Mouse (Mus musculus): ENCODE data around the gene Adamts16.
A peak's percentile ranks its signal among the peaks of the same experiment; 100 is the strongest.

The Adamts16 gene

DNA sequence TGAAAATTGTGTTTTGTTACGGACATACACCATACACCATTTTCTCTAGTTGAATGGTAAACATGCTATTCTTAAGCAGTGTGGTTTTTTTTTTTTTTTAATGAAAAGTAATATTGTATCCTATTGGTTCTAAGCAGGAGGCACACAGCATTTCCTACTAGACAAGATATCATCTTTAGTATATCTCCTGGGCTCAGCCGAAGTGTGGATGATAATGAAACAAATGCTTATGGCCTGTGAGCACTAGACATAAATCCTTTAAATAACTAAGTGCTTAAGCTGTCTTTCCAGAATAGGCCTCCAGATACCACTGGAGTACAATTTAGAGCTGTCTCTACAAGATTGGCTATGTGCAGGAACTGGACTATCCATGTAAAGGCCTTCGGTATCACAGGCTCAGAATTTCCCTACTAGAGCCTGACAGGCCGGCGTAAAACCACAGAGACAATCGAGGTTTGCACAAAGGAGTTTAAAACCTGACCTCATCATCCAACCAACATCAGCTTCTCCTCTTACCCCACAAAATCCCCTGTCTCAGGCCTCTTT is 8.9 kb downstream of the Adamts16 start:
- no peak for DNase-seq

DNA sequence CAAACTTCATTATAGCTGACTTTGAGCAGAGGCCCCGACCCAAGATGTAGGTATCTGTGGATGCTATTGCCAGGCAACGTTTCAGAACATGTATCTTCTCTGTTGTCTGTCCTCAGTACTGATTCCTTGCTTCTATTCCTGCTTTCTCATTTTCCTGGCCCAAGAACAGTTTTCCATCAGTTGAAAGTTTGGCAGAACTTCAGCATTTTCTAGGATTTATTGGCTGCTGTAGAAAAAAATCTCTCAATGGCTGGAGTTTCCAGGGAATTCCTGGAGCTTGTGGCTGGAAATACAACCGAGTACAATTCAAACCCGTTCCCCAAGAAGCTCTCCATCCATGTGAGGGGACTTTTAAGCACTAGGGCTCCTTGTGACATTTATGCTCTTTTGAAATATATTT is 10.6 kb downstream of the Adamts16 start:
- DNase-seq: no peak

DNA sequence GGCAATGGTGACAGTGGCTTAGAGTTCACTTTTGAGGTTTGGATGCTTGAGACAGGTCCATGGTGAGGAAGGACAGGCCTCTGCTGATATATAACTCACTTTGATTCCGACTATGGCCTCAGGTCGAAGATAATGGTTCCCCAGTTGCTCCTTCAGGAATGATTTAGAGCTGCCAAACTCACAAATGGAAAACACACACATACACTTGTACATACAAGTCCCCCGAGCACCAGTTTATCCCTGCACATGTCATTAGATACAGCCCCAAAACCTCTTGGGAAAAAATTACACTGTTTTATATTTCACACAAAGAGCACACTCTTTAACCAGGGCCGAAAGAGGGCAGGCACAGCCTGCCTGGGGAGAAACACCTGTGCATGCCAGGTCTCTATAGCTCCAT is 14.1 kb downstream of the Adamts16 start:
- no peak for DNase-seq

DNA sequence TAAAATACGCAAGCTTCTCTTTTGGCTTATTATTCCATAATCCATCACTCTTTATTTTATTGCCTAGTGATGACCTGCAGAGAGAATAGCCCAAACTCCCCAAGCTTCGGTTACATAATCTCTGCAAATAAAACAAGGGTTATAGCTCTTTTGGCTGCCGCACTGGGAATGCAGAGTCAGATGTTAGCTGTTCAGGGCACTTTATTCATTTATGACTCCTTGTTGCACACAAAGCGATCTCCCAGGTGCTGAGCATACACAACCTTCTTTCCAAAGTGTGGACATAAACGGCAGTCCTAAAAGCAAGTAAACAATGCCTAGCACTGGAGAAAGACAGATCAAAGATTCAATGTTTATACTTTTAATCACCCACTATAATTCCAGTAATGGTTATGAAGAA is 16.3 kb downstream of the Adamts16 start:
- DNase-seq: no peak

DNA sequence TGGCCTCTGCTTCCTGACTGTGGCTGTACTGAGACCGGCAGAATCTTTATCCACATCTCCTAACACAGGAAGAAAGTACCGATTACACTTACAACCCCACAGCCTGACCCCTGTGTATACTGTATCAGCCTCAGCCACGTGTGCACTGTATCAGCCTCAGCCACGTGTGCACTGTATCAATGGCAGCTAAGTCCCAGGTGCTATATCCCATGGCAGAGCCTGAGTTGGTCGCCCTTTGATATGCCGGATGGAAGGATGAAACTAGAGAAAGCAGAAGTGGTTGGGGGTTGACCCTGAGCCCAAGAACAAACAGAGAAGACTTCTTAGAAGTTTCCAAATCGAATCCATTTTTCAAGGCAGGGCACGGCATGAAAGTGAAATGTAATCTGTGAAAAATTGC is 17.9 kb downstream of the Adamts16 start:
- no peak for DNase-seq

DNA sequence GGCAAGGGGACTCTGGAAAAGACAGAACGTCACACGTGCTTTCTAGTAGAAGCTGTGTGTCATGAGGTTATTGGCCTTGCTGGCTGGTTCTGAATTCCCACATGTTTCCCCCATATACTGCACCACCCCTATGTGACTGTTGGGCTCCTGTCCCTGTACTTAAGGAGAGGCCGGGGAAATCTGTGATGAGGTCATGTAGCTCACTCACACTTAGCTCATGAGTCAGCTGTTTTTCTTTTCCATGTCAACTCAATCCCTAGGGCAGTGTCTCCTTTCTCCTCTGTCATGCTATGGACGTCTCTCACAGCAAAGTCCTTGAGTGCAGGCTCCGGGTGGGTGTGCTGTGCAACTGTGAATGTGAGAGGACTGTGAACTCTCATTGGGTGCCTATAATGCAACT is 22.6 kb downstream of the Adamts16 start:
- DNase-seq: no peak

DNA sequence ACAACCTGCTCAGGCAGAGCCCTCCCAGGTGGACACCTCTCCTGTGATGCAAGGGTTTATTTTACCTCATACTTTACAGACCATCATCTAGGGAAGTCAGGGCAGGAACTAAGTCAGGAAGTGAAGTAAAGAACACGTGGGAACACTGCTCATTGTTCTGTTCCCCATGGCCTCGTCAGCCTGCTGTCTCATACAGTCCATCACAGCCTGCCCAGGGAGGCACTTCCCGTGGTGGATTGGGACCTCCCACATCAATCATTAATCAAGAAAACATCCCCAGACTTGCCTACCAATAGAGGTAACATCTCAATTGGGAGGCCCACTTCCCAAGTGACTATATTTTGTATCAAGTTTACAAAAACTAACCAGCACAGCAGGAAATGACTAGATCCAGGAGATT is 27.2 kb downstream of the Adamts16 start:
- no peak for DNase-seq

DNA sequence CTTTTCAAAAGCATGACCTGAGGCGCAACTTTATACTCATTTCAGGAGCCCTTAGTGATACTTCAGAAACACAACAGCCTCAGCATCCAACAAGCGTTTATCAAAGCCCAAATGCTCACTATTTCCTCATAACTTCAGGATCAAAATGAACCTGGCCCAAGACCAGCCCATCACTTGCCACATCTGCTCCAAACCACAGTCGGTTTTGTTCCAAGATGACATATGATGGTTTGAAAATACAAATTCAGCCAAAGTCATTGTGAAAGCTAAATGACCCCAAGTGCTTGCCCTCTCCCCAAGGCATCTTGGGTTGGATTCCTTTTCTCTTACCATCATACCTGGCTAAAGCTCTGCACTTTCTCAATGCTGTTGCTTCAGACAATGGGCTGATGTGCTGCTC is 36.1 kb downstream of the Adamts16 start:
- no peak for DNase-seq

DNA sequence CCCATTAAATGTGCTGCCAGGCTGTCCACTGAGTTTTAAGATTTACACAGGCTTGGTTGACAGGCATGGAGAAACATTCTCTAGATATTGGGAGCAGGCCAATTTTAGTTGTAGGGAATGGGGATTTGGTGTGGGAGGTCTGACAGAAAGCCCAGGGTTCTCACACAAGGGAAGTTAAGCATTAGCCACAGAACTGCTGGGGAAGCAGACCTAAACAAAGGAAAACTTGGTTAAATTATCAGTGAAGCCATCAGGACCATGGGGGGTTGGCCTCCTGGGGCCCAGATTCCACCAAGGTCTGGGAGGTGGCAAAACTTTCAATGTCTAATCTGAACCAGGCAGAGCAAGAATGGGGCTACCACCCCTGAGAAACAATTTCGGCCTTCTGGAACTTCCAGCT is 38.8 kb downstream of the Adamts16 start:
- peak; percentile 71 for DNase-seq

DNA sequence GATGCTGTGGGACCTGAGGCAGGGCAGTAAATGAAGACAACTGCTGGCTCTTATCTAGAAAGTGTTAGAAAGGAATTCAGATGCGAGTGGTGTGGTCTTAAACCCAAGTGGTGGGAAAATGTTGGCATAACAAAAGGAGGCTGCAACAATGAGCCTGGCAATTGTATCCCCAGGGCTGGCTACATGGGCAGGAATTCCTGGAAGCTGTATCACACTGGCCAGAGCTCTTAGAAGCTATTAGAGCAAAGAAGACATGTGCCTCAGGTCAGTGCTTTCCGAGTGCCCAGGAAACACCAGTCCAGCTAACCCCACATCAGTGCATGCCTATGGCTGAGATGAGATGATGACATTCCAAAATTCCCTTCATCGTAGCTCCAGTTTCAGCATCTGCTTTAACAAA is 42.3 kb downstream of the Adamts16 start:
- DNase-seq: no peak

DNA sequence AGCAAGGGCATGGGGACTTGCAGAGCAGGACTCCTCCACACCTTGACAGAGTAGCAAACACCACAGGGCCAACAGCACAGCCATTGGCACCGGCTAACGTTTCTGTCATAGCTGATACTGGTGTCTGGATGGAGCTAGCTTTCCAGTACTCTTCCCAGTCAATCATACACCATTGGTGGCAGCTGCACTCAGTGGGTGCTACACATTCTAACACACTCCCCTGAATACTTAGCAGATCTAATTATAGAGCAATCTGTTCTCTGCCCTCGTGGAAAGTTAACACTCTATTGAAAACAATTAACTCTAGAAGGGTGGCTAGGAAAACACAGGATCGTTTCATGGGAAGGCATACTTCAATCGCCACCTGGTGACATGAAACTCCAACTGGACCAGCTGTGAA is 43.2 kb downstream of the Adamts16 start:
- DNase-seq: no peak

DNA sequence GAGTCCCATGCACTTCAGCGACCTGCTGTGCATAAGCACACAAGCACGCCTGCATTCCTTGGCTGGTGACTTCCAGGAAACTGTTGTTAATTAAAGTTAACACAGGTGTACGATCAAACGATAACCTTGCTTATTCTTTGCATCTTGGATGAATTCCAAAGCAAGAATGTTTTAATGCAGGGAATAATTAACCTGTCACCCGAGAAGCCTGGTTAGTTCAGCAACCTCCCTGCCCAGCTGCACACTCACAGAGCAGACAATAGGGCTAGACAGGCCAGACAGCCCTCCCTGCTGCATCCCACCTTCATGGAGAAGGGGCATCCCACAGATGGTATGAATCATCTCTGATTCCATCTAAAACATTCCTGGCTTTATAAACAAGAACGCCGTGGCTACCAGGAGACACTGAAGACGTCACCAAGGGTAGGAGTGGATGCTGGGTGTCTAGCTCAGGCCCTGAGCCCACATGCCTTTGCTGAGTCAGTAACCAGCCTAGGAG is 47.5 kb downstream of the Adamts16 start:
- DNase-seq: peak; percentile 60

DNA sequence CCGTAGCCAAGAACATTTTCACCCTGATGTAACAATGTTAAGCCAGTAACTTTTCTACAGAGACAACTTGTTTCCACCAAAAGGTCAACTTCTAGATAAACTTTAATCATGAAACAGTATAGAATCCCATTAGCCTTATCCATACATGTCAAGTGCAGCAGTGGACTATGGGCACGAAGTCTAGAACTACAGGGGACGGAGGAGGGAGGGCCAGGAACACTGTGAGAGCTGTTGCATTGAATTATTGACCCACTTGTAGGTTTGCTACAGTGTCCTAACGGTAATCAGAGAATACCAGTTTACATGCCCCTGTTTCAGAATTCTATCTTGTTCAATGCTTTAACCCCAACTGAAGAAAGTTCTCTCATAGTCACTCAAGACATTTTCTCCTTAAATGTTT is 48.0 kb downstream of the Adamts16 start:
- DNase-seq: no peak

DNA sequence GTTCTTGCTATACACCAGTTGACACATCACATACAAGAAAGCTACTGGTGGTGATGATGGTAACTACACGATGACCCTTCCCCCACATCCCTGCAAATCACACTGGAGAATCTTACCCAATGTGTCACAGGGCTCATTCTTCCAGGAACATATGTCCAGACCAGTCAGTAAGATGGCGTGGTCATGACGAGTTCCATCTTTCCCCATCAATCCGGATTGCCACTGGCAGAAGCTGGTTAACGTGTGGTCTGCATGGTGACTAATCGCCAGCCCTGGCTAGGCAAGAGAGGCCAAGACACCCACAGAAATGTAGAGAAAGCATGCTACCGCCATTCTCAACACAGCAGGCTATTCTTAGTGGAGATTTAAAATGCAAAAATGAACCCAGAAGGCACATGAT is 48.7 kb downstream of the Adamts16 start:
- no peak for DNase-seq

DNA sequence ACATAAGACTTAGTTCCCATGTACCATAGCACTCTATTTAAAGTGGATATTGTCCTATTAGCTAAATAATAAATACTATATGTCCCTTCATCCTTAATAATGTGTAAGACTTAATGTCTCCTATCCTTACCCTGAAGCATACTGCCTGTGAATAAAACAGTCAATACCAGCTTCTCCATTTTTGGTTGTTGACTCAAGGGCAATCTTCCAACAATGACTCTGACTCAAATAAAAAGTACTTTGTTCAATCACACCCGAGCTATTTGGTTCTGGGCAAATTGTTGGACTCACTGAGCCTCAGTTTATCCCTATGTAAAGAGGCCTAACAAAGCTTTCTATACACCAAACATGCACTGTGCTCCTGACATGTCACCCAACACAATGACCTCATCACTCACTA is 51.8 kb downstream of the Adamts16 start:
- no peak for DNase-seq

DNA sequence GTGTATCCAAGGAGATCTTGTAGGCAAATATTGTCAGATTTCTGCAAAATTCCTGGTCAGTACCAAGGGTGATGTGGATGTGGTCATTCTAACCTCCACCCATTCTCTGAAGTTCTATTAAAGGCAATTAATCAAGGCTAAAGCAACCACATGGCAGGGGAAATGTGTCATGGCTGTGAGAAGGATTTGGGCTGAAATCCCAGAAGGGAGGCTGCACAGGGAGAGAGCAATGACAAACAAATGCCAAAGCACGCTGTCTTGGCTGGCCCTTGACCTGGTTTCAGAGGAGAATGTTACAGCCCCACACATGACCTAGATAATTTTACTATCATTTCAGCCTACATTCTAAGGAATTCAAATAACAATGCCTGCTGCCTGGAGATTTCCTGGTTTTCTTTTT is 52.6 kb downstream of the Adamts16 start:
- peak; percentile 69 for DNase-seq

DNA sequence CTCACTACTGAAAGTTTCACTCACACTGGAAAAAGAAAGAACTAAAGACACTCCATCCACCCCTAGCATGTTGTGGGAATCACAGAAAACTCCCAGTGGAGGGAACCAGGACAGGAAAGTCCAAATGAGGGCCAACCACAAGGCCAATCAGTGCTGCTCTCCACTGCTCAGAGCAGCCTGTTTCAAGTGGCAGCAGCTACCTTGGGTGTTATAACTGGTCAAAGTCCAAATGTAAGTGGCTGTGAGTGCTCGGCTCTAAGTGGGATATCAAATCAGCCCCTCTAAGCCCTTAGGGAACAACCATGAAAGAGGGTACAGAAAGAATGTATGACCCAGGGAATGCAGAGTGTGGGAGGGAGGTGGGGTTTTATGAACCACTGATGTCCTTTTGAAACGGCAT is 56.5 kb downstream of the Adamts16 start:
- no peak for DNase-seq

DNA sequence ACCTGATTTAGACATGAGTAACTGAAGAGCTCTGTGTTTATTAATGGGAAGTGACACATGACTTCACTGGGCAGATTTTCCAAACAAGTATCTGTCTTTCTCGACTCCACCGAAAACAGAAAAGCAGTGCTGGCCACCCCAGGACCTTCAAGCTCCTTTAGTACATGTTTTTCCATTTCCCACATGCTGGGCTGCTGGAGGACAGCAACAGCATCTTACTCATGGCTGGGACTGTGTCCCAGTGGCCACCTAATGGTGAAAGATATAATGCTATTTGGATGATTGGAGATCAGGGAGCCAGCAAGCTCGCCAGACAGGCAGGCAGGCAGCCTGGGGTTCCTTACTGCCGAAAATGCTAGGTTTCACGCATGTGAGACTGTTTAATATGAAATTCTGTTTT is 57.5 kb downstream of the Adamts16 start:
- no peak for DNase-seq

DNA sequence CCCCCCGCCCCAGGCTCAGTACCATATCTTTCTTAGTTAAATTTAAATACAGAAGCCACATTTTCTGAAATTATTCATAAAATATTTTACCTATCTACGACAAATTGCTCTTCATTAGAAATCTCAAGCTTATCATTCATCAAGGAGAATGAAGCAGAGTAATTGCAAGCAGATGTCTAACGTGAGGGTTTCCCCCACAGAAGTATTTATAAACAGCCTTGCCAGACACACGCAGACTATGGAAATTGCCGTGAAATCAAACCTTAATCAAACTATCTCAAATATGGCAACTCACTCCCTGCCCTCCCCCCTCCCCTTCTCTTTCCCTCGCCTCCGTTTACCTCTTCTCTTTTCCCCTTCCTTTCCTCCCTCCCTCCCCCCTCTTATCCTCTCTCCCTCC is 61.8 kb downstream of the Adamts16 start:
- no peak for DNase-seq

DNA sequence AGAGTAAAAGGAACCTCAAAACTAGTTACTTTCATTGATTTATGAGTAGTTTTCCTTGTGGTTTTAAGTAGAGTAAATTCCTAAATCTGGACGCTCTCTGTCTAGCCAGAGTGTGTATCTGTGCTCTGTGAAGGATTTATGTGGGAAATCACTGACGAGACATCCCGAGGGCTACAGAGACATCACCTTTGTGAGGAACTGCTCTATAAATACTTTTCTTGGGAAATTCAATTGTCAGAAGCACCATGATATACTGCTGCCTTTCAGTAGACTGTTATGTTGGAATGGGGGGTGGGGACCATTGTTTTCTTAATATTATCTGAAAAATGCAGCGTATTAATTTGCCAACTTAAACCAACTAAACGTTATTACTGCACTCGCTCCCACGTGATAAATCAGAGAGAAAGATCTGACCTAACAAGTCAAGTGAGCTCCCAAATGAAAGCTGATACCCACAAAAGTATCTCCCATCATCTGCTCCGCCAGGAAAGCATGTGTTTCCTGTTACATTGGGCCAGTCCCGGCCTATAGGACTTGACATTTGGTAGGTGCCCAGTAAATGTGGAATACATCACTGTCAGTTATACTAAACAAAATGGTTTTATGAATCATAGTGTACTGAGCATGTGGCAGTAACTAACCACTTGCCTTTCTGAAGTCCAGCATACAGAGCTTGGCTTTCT is 62.6 kb downstream of the Adamts16 start:
- DNase-seq: peak; percentile 18

DNA sequence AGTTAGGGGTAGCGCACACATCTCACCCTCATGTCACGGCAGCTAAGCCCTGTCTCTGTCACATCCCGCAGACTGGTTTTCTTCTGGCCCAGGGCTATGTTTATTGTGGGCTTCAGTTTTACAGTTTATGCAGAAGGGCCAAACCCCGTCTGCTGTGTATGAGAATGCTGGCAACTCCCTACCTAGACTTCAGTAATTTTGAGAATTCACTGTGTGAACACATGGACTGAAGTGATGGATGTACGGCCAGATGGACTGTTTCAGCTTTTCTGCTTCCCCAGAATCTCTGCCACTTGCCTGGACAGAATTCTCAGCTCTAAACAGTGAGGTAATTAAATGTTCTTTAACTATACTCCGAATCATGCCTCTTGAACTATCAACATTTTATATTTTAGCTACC is 70.5 kb downstream of the Adamts16 start:
- DNase-seq: no peak

DNA sequence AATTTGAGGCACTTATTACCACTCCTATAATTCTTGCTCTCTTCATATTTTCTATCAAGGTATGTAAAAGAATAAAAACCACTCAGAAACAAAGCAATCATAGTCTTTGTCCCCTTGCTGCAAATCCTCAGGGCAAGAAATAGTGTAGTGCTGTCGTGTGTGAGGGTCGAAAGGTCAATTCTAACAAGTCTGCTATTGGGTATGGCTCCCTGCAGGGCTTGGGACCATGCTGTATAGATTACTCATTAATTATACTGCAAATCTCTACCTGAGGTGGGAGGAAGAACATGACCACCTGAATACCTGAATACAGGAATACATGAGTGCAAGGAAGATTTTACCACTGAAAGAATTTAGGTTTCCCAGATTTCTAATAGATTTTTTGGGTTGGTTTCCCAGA is 72.5 kb downstream of the Adamts16 start:
- DNase-seq: no peak

DNA sequence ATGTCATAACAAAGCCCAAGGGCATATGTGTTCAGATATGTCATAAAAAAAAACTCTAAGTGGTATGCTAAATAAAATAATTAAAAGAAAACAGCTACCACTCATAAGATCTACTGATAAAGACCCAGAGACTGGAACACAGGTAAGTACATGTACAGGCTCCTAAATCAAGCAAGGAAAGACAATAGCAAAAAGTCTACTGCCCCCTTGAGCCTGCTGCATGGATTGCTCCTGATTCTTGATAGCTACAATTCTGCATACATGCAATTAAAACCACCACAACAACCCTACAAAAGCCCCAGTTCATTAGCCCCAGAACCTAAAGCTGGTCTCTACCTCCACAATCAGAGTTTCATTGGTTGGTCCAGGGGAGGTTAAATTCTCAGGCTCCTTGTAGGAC is 74.1 kb downstream of the Adamts16 start:
- peak; percentile 20 for DNase-seq

DNA sequence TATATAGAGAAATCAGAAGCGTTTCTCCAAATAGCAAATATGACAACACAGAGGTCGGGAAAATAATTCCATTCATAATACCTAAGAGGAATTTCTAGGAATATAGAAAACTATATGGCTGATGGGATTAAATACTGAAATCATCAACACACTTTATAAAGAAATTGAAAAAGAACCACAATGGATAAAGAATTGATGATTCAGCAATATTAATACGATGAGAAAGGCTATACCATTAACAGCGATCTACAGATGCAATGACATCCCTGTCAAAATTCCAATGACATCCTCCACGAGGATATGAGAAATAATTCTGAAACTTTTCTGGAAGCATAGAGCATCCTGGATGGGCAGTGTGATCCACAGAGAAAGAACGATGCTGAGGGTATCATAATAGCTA is 76.9 kb downstream of the Adamts16 start:
- DNase-seq: no peak

DNA sequence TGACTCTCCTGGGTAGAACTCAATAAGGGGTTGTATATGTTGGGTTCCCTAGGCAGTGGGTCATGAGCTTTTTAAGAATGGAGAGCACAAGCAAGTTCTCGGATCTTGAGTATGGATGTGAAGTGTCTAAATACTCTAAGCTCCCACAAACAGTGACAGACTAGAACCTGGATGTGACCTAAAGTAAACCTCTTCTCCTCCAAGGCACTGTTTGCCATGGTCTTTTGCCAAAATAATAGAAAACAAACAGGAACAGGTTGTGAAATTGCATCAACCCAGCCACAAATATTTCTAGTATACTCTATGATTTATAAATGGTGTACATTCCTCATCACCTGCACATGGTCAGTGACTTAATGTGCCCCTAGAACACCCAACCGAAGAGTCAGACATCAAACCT is 79.0 kb downstream of the Adamts16 start:
- no peak for DNase-seq

Measured in kidney, postnatal 14 days (tissue).